Mouse (Mus musculus) Muller cell, postnatal 12 days (primary cell): ENCODE measurements around the gene Vill.
A peak's percentile ranks its signal among the peaks of the same experiment; 100 is the strongest.

Source experiments
- DNase-seq: peaks from one replicate; pipeline ENCODE4 v3.0.0-alpha.2; 2015; ENCODE audit errors: inconsistent ontology term

Vill gene

GRCm38 (mm10) chr9:119052154-119052944 lies at the start of gene Vill:
TSS of gene Vill (plus strand) at chr9:119052778.
- peak; percentile 48 for DNase-seq

GRCm38 (mm10) chr9:119003990-119004702 lies 48.4 kb upstream of the Vill start:
- DNase-seq, result no peak

- no peak for DNase-seq
Measured at GRCm38 (mm10) chr9:119004703-119005076, 47.9 kb upstream of the Vill start.

- DNase-seq, result no peak
Measured at GRCm38 (mm10) chr9:119005303-119006029, 47.1 kb upstream of the Vill start.

DNA sequence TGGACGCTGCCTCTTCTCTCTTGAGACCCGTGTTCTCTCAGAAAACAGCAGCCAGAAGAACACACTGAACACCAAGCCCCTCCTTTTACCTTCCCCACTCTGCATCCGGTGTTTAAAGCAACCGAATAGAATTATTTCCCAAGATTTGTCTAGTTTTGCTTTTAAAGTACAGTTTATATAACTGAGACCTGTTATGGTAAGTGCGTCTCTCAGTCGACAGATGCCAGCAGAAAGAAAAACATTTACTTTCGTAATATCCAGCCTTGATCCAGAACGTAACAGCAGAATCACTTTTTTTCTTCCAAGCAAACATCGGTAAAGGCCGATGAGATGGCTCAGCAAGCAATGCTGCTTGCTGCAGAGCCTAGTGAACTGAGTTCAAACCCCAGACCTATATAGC lies 45.3 kb upstream of the Vill start:
- DNase-seq, result no peak

DNA sequence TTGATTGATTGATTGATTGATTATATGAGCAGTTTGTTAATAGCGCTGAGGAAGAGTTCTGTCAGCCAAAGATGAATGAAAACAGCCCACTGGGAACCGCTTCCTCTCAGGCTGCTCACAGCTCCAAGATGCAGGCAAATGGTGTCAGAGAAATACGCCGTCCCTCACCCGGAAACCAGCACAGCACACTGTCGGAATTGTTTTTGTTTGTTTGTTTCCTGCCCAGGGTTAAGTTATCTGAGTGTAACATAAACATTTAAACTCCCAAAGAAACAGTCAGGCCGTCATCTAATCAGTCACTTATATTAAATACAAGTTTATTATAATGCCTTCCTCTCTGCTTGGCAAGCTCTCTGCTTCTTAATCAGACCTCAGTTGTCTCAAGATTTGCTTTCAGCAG lies 43.7 kb upstream of the Vill start:
- DNase-seq, result no peak

DNA sequence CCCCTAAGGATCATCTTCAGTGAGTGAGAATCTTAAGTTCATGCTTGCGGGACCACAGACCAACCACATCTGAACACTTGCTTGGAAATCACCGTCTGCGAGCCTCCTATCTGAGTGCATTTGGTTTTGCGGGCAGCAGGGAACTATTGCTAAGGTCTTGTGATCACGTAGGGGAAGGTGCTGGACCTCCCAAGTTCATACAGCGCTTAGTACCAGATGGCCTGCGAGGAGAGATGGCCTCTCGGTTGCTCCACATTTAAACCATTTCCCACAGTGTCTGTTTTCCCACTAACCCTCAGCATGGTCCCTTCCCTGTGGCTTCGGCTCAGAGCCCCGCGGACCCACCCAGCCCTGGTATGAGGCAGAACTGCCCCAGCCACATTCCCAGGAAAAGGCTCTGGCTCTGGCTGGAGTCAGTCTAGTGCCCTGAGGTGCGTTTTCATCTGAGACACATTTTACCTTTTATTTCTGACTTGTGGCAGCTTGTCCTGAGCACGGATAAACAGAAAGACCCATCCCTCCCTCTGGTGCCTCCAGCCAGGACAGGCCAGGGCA lies 42.3 kb upstream of the Vill start:
- DNase-seq, result no peak

DNA sequence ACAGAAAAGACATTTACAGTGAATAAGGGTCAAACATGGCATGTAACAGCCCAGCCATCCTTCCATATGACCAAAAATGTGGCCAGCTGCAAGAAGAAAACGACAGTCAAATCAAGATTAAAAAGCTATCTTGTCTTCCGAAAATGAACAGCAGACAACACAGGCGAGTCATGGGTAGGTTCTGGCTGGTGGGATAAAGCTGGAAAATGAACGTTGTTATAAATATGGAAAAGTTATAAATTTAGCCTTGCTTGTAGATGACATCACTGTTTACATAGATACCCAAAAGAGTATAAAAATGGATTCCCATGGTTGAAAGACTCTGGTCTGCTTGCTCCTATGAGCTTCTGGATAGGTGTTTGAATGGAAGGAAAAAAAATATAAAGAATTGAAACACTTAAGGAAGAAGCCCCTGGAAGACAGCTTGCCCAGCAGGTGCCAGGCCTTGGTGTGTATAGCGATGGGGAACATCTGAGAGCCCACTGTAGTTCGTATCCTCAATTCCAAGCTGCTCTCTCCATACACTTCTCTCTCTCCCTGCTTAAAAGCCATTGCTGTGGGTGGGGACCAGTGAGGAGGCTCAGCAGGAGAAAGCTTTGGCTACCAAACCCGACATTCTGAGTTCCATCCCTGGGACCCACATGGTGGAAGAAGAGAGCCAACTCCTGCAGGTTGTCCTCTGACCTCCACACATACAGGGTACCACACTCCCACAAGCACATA lies 35.6 kb upstream of the Vill start:
- no peak for DNase-seq

GRCm38 (mm10) chr9:119021731-119022130 lies 30.8 kb upstream of the Vill start:
- no peak for DNase-seq

DNA sequence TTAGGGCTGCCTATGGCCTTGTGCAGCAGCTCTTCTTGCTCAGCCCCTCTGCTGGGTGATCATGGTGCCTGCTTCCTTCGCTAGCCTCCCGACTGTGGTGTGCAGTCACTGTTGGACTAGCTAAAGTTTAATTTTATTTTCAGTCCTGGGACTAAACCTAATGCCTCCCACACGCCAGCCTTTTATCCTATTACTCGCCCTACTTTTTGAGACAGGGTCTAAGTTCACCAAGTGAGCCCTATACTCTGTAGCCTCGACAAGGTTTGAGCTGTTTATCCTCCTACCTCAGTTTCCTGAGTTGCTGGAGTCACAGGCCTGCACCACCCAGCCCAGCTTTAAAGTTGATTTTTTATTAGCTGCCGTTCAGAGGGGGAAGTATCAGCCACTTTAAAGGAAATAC lies 27.3 kb upstream of the Vill start:
- DNase-seq, result no peak

DNA sequence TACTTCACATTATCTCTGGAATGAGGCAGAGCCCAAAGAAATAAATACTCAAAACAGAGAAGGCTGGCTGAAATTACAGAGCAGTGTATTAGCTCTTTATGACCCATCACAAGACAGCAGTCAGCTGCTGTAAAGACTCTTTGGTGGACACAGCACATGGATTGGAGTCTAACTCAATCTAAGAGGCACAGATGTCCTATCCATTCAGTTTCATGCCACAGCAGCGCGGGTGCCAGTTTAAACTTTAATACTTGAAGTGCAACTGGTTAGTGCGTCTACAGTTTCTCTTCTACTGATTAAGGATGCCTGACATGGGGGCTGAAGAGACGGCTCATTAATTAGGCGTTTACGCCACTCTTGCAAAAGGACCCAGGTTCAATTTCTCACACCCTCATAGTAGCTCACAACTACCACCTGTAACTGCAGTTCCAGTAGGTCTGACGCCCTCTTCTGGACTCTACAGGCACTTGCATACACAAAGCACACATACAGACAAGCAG lies 26.7 kb upstream of the Vill start:
- DNase-seq, result no peak

DNA sequence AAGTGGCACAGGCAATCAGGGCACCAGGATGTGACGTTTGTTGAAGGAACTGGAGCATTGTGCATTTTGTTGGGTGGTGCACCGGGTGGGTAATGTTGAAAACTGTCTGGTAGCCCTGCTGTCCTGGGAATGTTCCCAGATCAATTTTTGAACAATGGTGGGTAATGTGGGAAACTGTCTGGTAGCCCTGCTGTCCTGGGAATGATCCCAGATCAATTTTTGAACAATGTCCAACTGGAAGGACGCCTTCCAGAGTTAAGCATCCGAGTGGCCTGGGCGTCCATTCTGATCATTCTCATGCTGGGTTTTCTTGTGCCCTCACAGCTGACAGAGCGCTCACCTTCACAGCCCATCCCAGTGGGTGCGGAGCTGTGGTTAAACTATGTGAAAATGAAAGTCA lies 25.2 kb upstream of the Vill start:
- no peak for DNase-seq

DNA sequence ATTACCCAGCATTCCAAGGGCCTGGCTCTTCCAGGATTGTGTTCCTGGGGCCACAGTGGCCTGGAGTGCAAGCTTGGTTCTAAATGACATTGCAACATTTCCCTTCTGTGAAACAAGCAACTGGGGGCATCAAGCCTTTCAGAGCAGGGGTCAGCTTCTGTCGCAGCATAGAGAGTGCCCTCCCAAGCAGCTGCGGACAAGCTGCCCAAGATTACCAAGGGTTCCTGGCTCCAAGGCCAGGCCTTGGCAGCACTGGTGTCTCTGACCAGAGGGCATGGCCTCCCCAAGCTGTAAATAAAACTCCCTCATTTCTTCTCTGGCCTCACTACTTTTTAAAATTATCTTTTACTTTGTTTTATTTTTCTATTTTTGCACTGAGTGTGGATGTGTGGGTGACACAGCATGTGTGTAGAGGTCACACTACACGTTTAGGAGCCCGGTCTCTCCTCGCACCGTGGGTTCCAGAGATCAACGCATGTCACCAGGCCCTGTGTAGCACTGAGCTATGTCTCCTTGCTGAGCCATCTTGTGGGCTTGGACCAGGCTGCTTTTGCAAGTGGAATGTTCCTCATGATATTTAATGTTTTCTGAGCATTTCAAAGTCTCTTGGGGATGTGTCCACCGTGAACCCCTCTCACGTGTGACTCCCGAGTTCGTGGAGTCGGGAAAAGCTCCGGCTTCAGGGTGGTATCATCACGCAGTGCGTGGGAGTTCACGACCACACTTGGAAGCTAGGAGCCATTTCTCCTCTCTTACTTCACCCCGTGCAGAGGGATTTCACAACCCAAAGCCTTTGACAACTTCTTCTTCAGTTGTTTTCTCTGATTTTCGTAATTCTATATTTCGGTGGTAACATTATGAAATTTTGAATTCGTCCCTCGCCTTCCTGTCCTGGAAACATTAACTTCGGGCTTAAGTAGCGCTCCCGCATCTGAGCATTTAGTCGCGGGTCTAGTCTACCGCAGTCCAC lies 24.1 kb upstream of the Vill start:
- no peak for DNase-seq

DNA sequence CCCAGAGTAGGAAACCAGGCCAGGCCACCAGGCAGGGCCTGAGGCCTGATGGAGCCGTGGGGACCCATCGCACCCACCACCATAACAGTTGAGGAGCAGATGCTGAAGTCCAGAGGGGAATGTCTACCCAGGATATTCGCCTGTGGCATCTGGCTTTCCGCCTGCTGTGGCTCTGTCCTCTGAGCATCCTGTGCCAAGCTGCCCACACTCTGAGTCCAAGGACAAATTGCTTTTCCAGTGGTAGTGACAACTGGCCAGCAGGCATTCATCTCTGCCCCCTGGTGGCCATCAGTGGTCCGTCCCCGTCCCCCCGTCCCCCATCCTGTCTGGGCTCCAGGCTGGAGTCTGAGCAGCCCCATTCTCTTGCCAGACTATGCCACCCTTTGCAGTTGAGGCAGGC lies 23.0 kb upstream of the Vill start:
- DNase-seq, result peak; percentile 72

- no peak for DNase-seq
Measured at GRCm38 (mm10) chr9:119031038-119031437, 21.5 kb upstream of the Vill start.

DNA sequence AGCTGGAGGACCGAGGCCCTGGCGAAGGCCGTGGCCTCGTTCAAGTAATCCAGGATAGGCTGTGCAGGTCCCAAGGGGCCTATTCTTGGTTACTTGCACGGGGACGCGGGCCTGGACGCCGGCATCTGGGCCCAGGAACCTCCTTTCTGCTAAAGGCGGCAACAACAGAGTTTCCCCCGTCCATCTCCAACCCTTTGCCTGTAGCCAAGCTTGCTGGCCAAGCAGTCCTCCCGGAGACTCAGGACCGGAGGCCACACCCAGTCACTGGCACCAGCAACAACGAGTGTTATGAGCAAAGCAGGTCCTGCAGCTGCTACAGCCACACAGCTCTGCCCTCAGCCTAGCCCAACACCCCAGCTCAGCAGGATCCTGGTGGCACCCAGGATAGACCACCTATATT lies 20.8 kb upstream of the Vill start:
- DNase-seq, result no peak

DNA sequence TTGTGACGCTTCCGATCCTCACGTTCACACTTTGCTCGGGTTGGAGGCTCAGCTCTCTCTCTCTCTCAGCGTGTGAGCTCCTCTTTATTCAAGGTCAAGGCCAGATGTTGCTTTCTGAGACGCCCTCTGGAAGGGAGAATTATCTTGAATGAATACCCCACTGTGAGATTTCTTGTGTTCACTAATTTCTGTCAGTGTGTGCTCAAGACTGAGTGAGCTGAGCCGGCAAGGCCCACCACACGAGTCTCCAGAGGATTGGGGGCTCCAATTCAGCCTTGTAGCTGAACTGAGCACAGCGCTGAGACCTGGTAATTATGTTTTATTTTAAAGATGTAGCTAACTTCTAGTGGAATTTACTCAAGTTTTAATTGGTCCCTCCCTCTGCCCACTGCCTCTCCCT lies 20.0 kb upstream of the Vill start:
- DNase-seq, result no peak

- DNase-seq, result no peak
Measured at GRCm38 (mm10) chr9:119033111-119033921, 19.3 kb upstream of the Vill start.

DNA sequence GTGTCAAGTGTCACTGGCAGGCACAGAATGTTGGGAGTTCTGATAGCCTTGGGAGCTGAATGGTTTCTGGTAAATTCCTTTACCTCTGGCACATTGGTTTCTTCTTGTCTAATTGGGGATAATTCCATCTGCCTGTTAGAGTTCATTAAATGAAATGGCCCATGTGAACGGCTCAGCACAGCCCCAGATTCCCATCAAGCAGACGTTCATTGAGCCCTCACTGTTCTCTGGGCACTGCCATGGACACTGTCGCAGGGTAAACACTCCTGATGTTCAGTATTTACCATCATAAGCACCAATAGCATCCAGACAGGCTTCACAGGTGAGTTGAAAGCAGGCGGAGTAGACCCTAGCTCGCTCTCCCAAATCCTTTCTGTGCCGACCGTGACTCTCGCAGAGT lies 18.5 kb upstream of the Vill start:
- peak; percentile 54 for DNase-seq
